Mouse (Mus musculus) embryonic facial prominence, embryonic 13.5 days (tissue): Measurements from ENCODE around the gene Socs2. TPM values are rescaled to one million over a fixed set of nuclear protein-coding genes. Genes with fewer than 3 reads are reported as not detected.

Experiments used
- ATAC-seq: fragments of 200-750 bp; cut with Nextera tagmentation; 2 replicates; pipeline ENCODE4 v1.8.0; 2017; ENCODE audit warnings: low read depth; ENCODE audit not compliant: insufficient number of reproducible peaks, insufficient read depth, low FRiP score, low TSS enrichment
- H3K27ac ChIP-seq: fragments of 300-500 bp; sonication (generic); 2 replicates; pipeline ENCODE4 v1.5.1; 2015; ENCODE audit warnings: moderate library complexity, mild to moderate bottlenecking, inconsistent platforms
- H3K27me3 ChIP-seq: fragments of 300-500 bp; sonication (generic); 2 replicates; pipeline ENCODE4 v1.6.1; 2015; ENCODE audit warnings: mild to moderate bottlenecking, inconsistent platforms
- H3K36me3 ChIP-seq: fragments of 300-500 bp; sonication (generic); 2 replicates; pipeline ENCODE4 v1.6.1; 2015; ENCODE audit warnings: mild to moderate bottlenecking, inconsistent platforms
- H3K4me1 ChIP-seq: fragments of 300-500 bp; sonication (generic); 2 replicates; pipeline ENCODE4 v1.6.1; 2015; ENCODE audit warnings: inconsistent platforms
- H3K4me2 ChIP-seq: fragments of 300-500 bp; sonication (generic); 2 replicates; pipeline ENCODE4 v1.6.1; 2015; ENCODE audit warnings: moderate library complexity, mild to moderate bottlenecking, inconsistent platforms
- H3K4me3 ChIP-seq: fragments of 300-500 bp; sonication (generic); 2 replicates; pipeline ENCODE4 v1.5.1; 2015; ENCODE audit warnings: mild to moderate bottlenecking, inconsistent platforms
- H3K9ac ChIP-seq: fragments of 300-500 bp; sonication (generic); 2 replicates; pipeline ENCODE4 v1.6.1; 2015; ENCODE audit warnings: mild to moderate bottlenecking, inconsistent platforms
- H3K9me3 ChIP-seq: fragments of 300-500 bp; sonication (generic); 2 replicates; pipeline ENCODE4 v1.6.1; 2016; ENCODE audit warnings: inconsistent platforms
- WGBS: fragments of 180-500 bp; shearing (Covaris S2); methylation state at CpG from one replicate; pipeline ENCODE4 v1.1.7; 2015; ENCODE audit warnings: mixed read lengths; 5-methylcytosine and 5-hydroxymethylcytosine counted together
- polyA plus RNA-seq: library from polyadenylated mRNA; unstranded; fragments of >200 nt; fragmentation: Nextera tagmentation; extraction: Ambion mirVana; gene quantifications from 2 replicates; pipeline ENCODE4 v1.2.1, GENCODE M21; 2015

The Socs2 gene
- polyA plus RNA-seq, 1 experiment from 2014 or later = 56.2 TPM

DNA sequence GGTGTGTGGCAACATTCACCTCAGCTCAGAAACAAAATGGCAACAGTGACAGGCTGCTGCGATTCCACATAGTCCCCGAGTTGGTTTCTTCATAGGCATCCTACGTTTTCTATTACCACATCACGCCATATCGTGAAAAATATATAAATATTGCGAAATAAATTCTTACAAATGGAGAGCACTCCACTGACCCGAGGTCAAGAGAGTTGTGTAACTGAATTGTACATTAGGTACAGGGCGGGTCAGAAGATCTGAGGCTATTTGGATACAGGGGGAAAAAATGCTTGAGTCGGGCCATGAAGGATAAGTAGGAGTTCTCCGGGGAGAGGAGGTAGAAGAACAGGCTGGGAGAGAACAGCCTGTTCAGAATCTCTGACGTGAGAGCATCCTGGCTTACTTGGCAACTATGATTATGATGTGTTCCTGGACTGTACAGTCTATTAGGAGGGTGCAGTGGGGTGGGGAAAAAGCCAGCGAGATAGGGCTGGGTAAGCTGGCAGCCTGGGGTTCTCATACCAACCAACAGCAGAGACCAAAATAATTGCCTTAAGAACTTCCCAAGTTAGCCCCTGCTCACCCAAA is 55.6 kb downstream of the Socs2 start:
- Histone ChIP-seq H3K4me2 (no peak overlapping the region), H3K9ac (no peak overlapping the region), H3K27ac (no peak overlapping the region), H3K9me3 (peaks cover 2% of the 10 kb centered on the region; the same call in 1 of the 2 replicates), H3K4me1 (no peaks in the 10 kb centered on the region), H3K4me3 (no peak overlapping the region), H3K27me3 (no peaks in the 10 kb centered on the region), H3K36me3 (no peaks in the 10 kb centered on the region)
- WGBS = 90% methylated on average over 12 of the region's 12 CpGs
- no peak for ATAC-seq

DNA sequence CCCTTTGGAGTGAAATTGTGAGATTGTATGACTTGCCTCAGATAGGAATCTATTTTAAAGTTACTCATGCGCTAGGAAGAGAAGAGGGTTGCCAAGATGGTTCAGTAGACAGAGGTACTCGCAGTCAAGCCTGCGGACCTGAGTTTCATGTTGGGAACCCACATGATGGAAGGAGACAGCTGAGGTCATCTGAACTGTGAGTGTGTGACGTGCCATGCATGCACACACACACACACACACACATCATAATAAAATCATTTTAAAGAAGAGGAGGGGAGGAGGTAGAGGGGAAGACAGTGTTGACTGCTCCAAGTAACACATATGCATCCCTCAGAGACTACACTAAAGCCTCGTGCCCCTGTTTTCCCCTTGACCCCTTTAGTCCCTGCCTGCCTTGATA is 56.9 kb downstream of the Socs2 start:
- no peak overlapping the region for H3K27ac ChIP-seq
- no peaks in the 10 kb centered on the region for H3K36me3 ChIP-seq
- no peak overlapping the region for H3K4me2 ChIP-seq
- WGBS = 82% methylated on average over 5 of the region's 5 CpGs
- no peak for ATAC-seq
- no peaks in the 10 kb centered on the region for H3K27me3 ChIP-seq
- H3K9ac ChIP-seq = no peak overlapping the region
- H3K4me1 ChIP-seq = no peaks in the 10 kb centered on the region
- no peak overlapping the region for H3K4me3 ChIP-seq
- H3K9me3 ChIP-seq = peaks cover 2% of the 10 kb centered on the region; the same call in 1 of the 2 replicates

DNA sequence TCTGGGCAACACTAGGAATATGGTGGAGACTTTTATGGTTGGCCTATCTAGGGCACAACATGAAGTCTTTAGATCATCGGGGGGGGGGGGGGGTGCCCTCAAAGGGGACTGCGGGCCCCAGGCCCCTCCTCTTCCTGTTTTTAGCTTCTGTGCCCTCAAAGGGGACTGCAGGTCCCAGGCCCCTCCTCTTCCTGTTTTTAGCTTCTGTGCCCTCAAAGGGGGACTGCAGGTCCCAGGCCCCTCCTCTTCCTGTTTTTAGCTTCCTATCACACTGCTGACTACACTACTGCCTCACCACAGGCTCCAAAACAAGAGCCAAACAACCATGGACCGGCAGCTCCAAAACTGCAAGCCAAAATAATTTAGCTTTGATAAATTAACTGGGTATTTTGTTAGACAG is 59.3 kb downstream of the Socs2 start:
- Histone ChIP-seq H3K9me3 (no peaks in the 10 kb centered on the region), H3K36me3 (no peaks in the 10 kb centered on the region), H3K4me2 (no peak overlapping the region), H3K4me1 (no peaks in the 10 kb centered on the region), H3K27me3 (no peaks in the 10 kb centered on the region), H3K9ac (no peak overlapping the region), H3K4me3 (no peak overlapping the region), H3K27ac (no peak overlapping the region)
- 92% methylated on average over 3 of the region's 3 CpGs for WGBS
- no peak for ATAC-seq

DNA sequence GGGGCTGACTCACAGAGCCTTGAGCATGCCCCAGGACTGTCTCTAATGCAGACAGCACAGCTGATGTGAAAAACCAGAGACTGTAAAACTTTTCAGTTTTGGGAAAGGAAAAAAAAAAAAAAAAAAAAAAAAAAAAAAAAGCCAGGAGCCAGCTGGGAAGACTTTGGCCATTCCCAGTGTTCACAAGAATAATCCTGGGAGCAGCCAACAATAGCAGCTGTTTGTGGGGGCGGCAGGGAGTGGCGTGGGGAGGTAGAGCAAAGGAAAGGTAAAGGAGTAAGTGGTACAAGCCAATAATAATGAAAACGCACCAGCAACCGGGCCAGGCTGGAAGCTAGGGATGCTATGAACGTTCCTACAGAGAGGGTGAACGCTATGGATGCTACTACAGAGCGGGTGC is 60.3 kb downstream of the Socs2 start:
- H3K4me3 ChIP-seq = no peak overlapping the region
- H3K27me3 ChIP-seq = no peaks in the 10 kb centered on the region
- H3K9me3 ChIP-seq = no peaks in the 10 kb centered on the region
- H3K4me1 ChIP-seq = no peaks in the 10 kb centered on the region
- no peak for ATAC-seq
- H3K4me2 ChIP-seq = no peak overlapping the region
- H3K27ac ChIP-seq = no peak overlapping the region
- WGBS = 81% methylated on average over 7 of the region's 7 CpGs
- no peaks in the 10 kb centered on the region for H3K36me3 ChIP-seq
- no peak overlapping the region for H3K9ac ChIP-seq

DNA sequence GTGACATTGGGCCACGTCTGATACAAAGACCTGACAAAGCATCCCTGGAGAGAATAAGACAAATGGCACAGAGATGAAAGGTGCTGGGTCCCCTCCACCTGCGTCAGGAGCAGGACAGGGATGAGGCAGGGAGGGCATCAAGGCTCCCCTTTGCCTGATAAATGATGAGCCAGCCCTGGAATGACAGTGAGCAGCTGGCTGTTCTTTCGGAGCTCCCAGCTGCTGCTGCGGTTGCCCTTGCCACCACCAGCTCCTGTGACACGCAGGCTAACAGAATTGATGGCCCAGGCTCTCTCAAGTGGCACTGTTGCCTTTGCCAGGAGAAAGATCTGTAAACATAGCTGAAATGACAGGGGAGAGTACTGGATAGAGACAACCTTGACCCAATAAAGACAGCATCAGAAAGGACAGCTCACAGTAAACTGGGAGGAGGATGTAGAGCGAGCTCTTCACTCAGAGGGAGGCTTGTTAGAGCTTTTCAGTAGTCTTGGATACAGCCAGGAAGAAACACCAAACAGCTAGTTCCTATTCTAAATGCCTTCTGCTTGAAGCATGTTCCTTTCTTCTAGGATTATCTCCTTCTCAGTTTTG is 61.2 kb downstream of the Socs2 start:
- no peaks in the 10 kb centered on the region for H3K9me3 ChIP-seq
- no peak overlapping the region for H3K27ac ChIP-seq
- no peak for ATAC-seq
- no peak overlapping the region for H3K4me3 ChIP-seq
- H3K27me3 ChIP-seq = no peaks in the 10 kb centered on the region
- H3K4me1 ChIP-seq = no peaks in the 10 kb centered on the region
- WGBS = 55% methylated on average over 6 of the region's 6 CpGs
- H3K36me3 ChIP-seq = no peaks in the 10 kb centered on the region
- no peak overlapping the region for H3K9ac ChIP-seq
- H3K4me2 ChIP-seq = no peak overlapping the region

DNA sequence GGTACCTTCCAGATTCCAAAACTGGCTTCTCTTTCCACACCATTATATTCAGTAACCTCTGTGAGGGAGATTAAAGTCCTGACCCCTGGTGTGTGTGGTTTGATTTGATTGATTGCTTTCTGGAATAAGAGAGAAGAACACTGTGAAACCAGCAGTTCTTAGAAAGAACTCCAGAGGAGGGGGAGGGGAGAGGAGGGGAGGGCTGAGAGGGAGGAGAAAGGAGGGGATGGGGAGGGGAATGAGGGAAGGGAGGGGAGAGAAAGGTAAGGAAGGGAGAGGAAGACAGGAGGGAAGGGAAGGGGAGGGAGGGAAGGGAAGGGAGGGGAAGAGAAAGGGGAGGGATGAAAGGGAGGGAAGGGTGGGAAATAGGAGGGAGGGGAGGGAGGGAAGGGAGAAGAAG is 62.3 kb downstream of the Socs2 start:
- H3K27me3 ChIP-seq = no peaks in the 10 kb centered on the region
- H3K9ac ChIP-seq = no peak overlapping the region
- no peak overlapping the region for H3K4me3 ChIP-seq
- ATAC-seq = no peak
- H3K36me3 ChIP-seq = no peaks in the 10 kb centered on the region
- no peak overlapping the region for H3K4me2 ChIP-seq
- no peaks in the 10 kb centered on the region for H3K9me3 ChIP-seq
- H3K4me1 ChIP-seq = no peaks in the 10 kb centered on the region
- no peak overlapping the region for H3K27ac ChIP-seq

DNA sequence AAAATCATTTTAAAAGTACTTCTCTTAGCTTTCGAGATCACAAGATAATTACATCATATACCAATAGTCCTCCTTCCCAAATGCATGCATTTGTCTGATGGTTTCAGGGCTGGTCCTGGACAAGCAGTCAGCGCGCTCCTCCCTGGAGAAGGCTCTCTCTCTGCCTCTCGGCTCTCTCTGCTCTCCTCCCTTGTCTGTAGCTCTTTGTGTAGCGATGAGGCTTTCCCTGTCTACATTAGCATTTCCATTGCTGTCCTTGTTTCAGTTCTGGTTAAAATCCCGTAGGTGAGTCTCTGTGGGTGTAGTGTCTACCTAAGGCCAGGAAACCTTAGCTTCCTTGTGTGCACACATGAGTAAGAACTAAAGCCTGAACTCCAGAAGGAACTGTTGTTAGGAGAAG is 62.9 kb downstream of the Socs2 start:
- Histone ChIP-seq H3K4me2 (no peak overlapping the region), H3K27me3 (no peaks in the 10 kb centered on the region), H3K27ac (no peak overlapping the region), H3K36me3 (no peaks in the 10 kb centered on the region), H3K4me1 (no peaks in the 10 kb centered on the region), H3K4me3 (no peak overlapping the region), H3K9ac (no peak overlapping the region), H3K9me3 (no peaks in the 10 kb centered on the region)
- 74% methylated on average over 6 of the region's 6 CpGs for WGBS
- ATAC-seq = no peak

DNA sequence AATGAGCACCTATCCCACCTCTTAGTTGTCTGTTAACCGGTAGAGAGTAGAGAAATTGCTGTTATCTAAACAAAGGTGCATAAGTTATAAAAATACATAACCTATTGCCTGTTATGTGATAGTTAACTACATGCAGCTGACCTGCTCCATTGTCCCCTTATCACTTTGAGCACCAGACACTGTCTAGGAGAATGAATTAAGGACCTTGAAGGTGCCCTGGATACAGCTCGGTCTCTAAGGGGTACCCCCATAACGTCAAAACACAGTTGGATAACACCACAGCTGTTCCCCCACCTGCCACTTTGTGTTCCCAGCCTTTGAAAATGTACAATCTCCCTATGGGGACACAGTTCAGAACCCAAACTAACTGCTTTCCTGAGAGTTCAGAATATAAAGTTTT is 68.5 kb downstream of the Socs2 start:
- WGBS = 88% methylated on average over 3 of the region's 3 CpGs
- Histone ChIP-seq H3K27me3 (no peaks in the 10 kb centered on the region), H3K4me1 (no peaks in the 10 kb centered on the region), H3K4me2 (no peak overlapping the region), H3K4me3 (no peak overlapping the region), H3K27ac (no peak overlapping the region), H3K9me3 (peaks cover 4% of the 10 kb centered on the region; the same call in 1 of the 2 replicates), H3K9ac (no peak overlapping the region), H3K36me3 (no peaks in the 10 kb centered on the region)
- ATAC-seq = no peak

DNA sequence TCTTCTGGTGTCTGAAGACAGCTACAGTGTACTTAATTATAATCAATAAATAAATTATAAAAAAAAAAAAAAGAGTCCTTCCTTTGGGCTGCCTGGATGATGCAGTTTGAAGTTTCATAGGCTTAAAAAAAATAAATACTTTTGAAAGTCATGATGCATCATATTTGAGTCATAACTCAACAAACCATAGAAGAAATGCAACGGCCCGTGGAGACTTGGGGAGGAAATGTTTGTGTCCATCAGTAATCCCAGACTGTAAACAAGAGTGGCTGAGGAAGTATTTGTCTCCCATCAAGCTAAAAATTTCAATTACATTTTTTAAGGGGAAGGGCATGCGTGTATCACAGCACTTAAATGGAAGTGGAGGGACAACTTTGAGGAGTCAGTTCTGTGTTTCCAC is 69.2 kb downstream of the Socs2 start:
- peaks cover 4% of the 10 kb centered on the region; the same call in 1 of the 2 replicates for H3K9me3 ChIP-seq
- no peak overlapping the region for H3K27ac ChIP-seq
- no peak overlapping the region for H3K9ac ChIP-seq
- no peak for ATAC-seq
- H3K4me1 ChIP-seq = no peaks in the 10 kb centered on the region
- H3K36me3 ChIP-seq = no peaks in the 10 kb centered on the region
- no peak overlapping the region for H3K4me3 ChIP-seq
- H3K4me2 ChIP-seq = no peak overlapping the region
- WGBS = 93% methylated on average over 3 of the region's 3 CpGs
- H3K27me3 ChIP-seq = no peaks in the 10 kb centered on the region

DNA sequence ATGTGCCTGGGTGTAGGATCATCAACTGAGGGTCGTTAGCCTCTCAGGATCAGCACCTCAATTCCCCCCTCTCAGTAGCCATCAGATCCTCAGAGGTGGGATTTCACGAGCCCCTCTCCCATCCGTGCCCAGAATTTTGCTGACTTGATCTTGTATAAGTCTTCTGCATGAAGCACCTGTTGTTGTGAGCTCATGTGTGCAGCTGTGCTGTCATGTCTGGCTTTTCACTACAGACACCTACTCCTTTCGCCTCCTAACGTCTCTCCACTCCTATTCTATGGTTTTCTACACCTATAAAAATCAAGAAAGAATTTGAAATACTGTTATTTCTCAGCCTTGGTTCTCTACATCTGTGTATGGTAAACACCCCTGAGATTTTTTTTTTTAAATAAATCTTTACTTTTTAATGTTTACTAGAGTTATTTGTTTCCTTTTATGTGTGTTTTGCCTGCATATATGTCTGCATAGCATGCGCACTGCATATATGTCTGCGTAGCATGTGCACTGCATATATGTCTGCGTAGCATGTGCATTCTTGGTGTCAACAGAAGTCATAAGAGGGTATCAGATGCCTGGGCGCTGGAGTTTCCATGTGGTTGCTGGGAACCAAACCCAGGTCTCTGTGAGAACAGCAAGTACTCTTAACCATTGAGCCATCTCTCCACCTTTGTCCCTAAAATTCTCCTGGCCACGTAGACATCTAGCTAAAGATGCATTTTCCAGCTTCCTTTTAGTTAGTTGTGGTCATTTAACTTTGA is 74.0 kb downstream of the Socs2 start:
- Histone ChIP-seq H3K36me3 (no peaks in the 10 kb centered on the region), H3K4me1 (no peaks in the 10 kb centered on the region), H3K9me3 (peaks cover 4% of the 10 kb centered on the region; the same call in 1 of the 2 replicates), H3K9ac (no peak overlapping the region), H3K27me3 (no peaks in the 10 kb centered on the region), H3K4me2 (no peak overlapping the region), H3K4me3 (no peak overlapping the region), H3K27ac (no peak overlapping the region)
- WGBS = 83% methylated on average over 10 of the region's 10 CpGs
- ATAC-seq = no peak

DNA sequence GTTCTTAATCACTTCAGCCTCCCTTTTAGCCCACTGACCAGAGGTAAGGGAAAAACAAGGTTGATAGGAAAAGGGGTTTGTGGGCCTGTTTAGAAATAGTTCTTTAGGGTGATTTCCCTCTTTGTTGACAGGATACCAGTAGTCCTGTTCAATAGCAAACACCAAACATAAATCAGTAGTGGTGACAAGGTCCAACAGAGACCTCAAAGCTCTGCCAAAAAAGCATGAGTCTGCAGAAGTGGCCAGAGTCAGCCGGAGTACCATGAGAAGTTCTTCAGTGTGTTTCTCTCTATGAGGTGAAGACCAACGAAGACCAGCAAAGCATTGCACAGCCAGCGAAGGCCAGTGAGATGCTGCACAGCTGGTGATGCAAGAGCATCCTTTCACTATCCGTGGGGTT is 76.3 kb downstream of the Socs2 start:
- Histone ChIP-seq H3K4me2 (no peak overlapping the region), H3K4me3 (no peak overlapping the region), H3K27ac (no peak overlapping the region), H3K4me1 (0 out of 2 replicates have a peak, but pooled peaks cover 3% of the 10 kb centered on the region), H3K9me3 (peaks cover 4% of the 10 kb centered on the region; the same call in 1 of the 2 replicates), H3K27me3 (no peaks in the 10 kb centered on the region), H3K36me3 (no peaks in the 10 kb centered on the region), H3K9ac (no peak overlapping the region)
- ATAC-seq = no peak
- 81% methylated on average over 4 of the region's 4 CpGs for WGBS

DNA sequence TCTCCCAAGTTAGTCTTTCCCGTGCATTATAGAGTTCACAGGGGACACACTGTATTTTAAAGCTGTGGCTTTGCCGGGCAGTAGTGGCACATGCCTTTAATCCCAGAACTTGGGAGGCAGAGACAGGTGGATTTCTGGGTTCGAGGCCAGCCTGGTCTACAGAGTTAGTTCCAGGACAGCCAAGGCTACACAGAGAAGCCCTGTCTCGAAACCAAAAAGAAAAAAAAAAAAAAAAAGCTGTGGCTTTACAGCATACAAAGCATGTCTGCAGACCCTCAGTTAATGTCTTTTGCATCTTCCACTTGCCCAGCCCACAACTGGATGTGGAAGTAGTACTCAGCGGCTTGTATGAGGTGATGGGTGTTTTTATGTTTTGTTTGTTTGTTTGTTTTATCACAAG is 79.4 kb downstream of the Socs2 start:
- WGBS = 71% methylated on average over 5 of the region's 5 CpGs
- no peak overlapping the region for H3K4me3 ChIP-seq

More for the DNA sequence above, 79.4 kb downstream of the Socs2 start:
- no peak overlapping the region for H3K27ac ChIP-seq
- no peaks in the 10 kb centered on the region for H3K36me3 ChIP-seq
- ATAC-seq = no peak
- H3K4me2 ChIP-seq = no peak overlapping the region
- no peak overlapping the region for H3K9ac ChIP-seq
- H3K27me3 ChIP-seq = no peaks in the 10 kb centered on the region
- H3K4me1 ChIP-seq = 0 out of 2 replicates have a peak, but pooled peaks cover 3% of the 10 kb centered on the region
- no peaks in the 10 kb centered on the region for H3K9me3 ChIP-seq
